Comparison of ENCODE assay signal across 8 mouse cellular contexts in genomic region chr2:116812869-116813558, GRCm38 (mm10).
DNase-seq lines count a peak whose midpoint lies in the region; ATAC-seq and TF ChIP-seq lines count a peak whose summit lies in the region.

No protein-coding gene starts in this region.

- TF ChIP-seq POLR2A in limb, embryonic 14.5 days (IDR thresholded peaks at IDR 0.05; ENCODE audit: borderline replicate concordance, extremely low read depth, insufficient read depth, insufficient read length), result no peak

- no peak overlapping the region for H3K9ac ChIP-seq in embryonic facial prominence, embryonic 14.5 days (ENCODE audit: low read depth, low read length)
- no peak overlapping the region for H3K9ac ChIP-seq in limb, embryonic 14.5 days (ENCODE audit: low read depth, low read length, severe bottlenecking)

- H3K27me3 ChIP-seq in embryonic facial prominence, embryonic 14.5 days (replicated peaks; ENCODE audit: control insufficient read depth, insufficient read depth, low read length), result no peaks in the 10 kb centered on the region
- H3K27me3 ChIP-seq in limb, embryonic 14.5 days (ENCODE audit: control insufficient read depth, insufficient read depth, low read length), result no peaks in the 10 kb centered on the region

- no peak overlapping the region for H3K4me3 ChIP-seq in embryonic facial prominence, embryonic 14.5 days (ENCODE audit: low read depth, low read length)
- no peak overlapping the region for H3K4me3 ChIP-seq in limb, embryonic 14.5 days (replicated peaks; ENCODE audit: low read length)

- WGBS in embryonic facial prominence, embryonic 14.5 days, result 28% methylated on average over 13 of the region's 13 CpGs
- WGBS in limb, embryonic 14.5 days, result 21% methylated on average over 13 of the region's 13 CpGs

- DNase-seq in heart, adult 11 months, result peak; percentile 89
- DNase-seq in heart, postnatal 25 days (ENCODE audit: low spot score), result no peak
- DNase-seq in 416B (ENCODE audit: low read depth), result peak; percentile 26
- DNase-seq in embryonic facial prominence, embryonic 14.5 days (ENCODE audit: low spot score), result peak; percentile 86
- DNase-seq in limb, embryonic 14.5 days (ENCODE audit: low spot score), result peak; percentile 70
- DNase-seq in frontal cortex, postnatal 14 days (ENCODE audit: low spot score in 2 of 2), result no peak
- DNase-seq in thymus, postnatal 10 days (ENCODE audit: low spot score in 2 of 2), result no peak
- DNase-seq in spleen, postnatal 14 days (ENCODE audit: low spot score in 2 of 2), result no peak

- peaks cover 3% of the 10 kb centered on the region; the same call in 1 of the 2 replicates for H3K4me1 ChIP-seq in embryonic facial prominence, embryonic 14.5 days (ENCODE audit: control insufficient read depth, insufficient read depth, low read length)
- H3K4me1 ChIP-seq in limb, embryonic 14.5 days (ENCODE audit: control insufficient read depth, insufficient read depth, low read length), result peaks cover 10% of the 10 kb centered on the region

- intact Hi-C loops in heart, postnatal 25 days (cut with DNase I), result no loop called here

- no peaks in the 10 kb centered on the region for H3K36me3 ChIP-seq in embryonic facial prominence, embryonic 14.5 days (ENCODE audit: control insufficient read depth, insufficient read depth, low read length)
- H3K36me3 ChIP-seq in limb, embryonic 14.5 days (ENCODE audit: control insufficient read depth, insufficient read depth, low read length), result no peaks in the 10 kb centered on the region

- H3K4me2 ChIP-seq in embryonic facial prominence, embryonic 14.5 days (ENCODE audit: low read depth, low read length), result peak overlapping the region; percentile 20; the same call in 1 of the 2 replicates
- peak overlapping the region; percentile 21 for H3K4me2 ChIP-seq in limb, embryonic 14.5 days (replicated peaks; ENCODE audit: low read depth, low read length, severe bottlenecking)

- no peak overlapping the region for H3K27ac ChIP-seq in embryonic facial prominence, embryonic 14.5 days (replicated peaks; ENCODE audit: low read depth, low read length)
- no peak overlapping the region; the same call in 1 of the 2 replicates for H3K27ac ChIP-seq in limb, embryonic 14.5 days (replicated peaks; ENCODE audit: low read depth, low read length)

- peak; percentile 87 for ATAC-seq in embryonic facial prominence, embryonic 14.5 days (ENCODE audit: low read depth)
- ATAC-seq in limb, embryonic 14.5 days (ENCODE audit: low FRiP score, low read depth), result peak; percentile 63

- H3K9me3 ChIP-seq in embryonic facial prominence, embryonic 14.5 days (ENCODE audit: control insufficient read depth, low read length), result no peaks in the 10 kb centered on the region
- H3K9me3 ChIP-seq in limb, embryonic 14.5 days (ENCODE audit: control insufficient read depth, low read length), result no peaks in the 10 kb centered on the region

Comparison
In these comparisons a context has a peak if more than half of its experiments do, and no peak if none do; other contexts are left out.
1. DNase-seq: peak in heart, adult 11 months (single experiment), 416B (single experiment), embryonic facial prominence, embryonic 14.5 days (single experiment) and limb, embryonic 14.5 days (single experiment); none in heart, postnatal 25 days (single experiment), frontal cortex, postnatal 14 days (0 of 2), thymus, postnatal 10 days (0 of 2) and spleen, postnatal 14 days (0 of 2).